Mouse (Mus musculus) kidney, adult 9 months (tissue): Measurements from ENCODE around the gene Rreb1.

Experiments
- DNase-seq: peaks from one replicate; pipeline ENCODE4 v3.0.0; 2022

Gene Rreb1

GRCm38 (mm10) chr13:37989701-37990100 lies 211.5 kb downstream of the Rreb1 start:
- no peak for DNase-seq

GRCm38 (mm10) chr13:37992638-37993371 lies 214.6 kb downstream of the Rreb1 start:
- no peak for DNase-seq

DNA sequence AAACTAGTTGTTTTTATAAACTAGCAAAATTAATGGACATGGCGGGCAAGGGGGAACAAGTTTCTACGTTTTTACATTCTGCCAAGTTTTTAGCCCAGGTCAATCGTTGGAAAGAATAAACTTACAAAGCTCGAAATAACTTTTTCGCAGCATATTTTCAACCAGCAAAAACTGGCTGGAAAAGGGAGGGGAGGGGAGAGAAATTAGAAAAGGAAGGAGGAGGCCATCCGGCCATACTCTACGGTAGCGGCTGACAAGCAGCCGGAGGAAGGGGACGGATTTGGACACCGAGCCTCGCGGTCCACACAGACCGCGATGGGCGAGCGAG lies 215.1 kb downstream of the Rreb1 start:
- peak; percentile 6 for DNase-seq

- peak; percentile 96 for DNase-seq
Measured at GRCm38 (mm10) chr13:37993704-37994404, 215.7 kb downstream of the Rreb1 start, which contains the start of gene Ssr1. Gene Ssr1 (minus strand): TSS chr13:37994217.

DNA sequence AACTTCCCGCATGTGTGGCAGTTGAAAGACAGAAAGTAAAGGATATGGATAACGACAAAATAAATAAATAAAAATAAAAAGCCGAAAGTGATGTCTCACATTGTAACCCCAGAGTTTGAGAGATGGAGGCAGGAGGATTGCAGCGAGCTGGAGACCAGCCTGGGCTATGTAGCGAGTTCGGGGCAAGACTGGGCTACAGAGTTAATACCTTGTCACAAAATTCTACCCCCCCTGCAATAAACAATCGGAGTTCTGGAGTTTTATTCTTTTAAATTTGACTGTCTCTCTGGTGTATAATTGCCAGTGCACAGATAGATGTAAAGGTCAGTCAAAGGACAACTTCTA lies 216.2 kb downstream of the Rreb1 start:
- no peak for DNase-seq

- DNase-seq = no peak
Measured at GRCm38 (mm10) chr13:37999713-38000112, 221.5 kb downstream of the Rreb1 start.
